In genomic region chr5:146994973-146995372, GRCm38 (mm10) we compare ENCODE assay signal across 26 mouse cellular contexts.
"Had no signal": no experiment of that assay in that cellular context is flagged by ENCODE, and none has a peak within 500 bp of the region (broad histone marks: within the 10 kb centered on the region; RNA-seq: fewer than 3 reads in every experiment).

No protein-coding gene starts in this region.

- H3K4me2 ChIP-seq: kidney, embryonic 15.5 days; limb, embryonic 12.5 days; limb, embryonic 15.5 days; liver, embryonic 11.5 days; lung, embryonic 15.5 days; midbrain, embryonic 13.5 days had no signal

- H3K27me3 ChIP-seq: kidney, embryonic 15.5 days; limb, embryonic 12.5 days; limb, embryonic 15.5 days; lung, embryonic 15.5 days; midbrain, embryonic 13.5 days had no signal

- H3K36me3 ChIP-seq: kidney, embryonic 15.5 days; limb, embryonic 12.5 days; limb, embryonic 15.5 days; lung, embryonic 15.5 days; midbrain, embryonic 10.5 days; midbrain, embryonic 13.5 days had no signal

- H3K4me3 ChIP-seq: kidney, embryonic 15.5 days; left cerebral cortex, adult 2 months; limb, embryonic 12.5 days; limb, embryonic 15.5 days; lung, embryonic 15.5 days; megakaryocyte, embryonic 14.5 days; midbrain, embryonic 10.5 days; midbrain, embryonic 13.5 days; myocyte had no signal

- ATAC-seq: intestine, postnatal 0 days; liver, postnatal 0 days; midbrain, embryonic 13.5 days; midbrain, embryonic 16.5 days had no signal

- H3K4me1 ChIP-seq: kidney, embryonic 15.5 days; limb, embryonic 12.5 days; limb, embryonic 15.5 days; lung, embryonic 15.5 days; midbrain, embryonic 10.5 days; midbrain, embryonic 13.5 days had no signal

- H3K9me3 ChIP-seq: kidney, embryonic 15.5 days; limb, embryonic 15.5 days; lung, embryonic 15.5 days; midbrain, embryonic 13.5 days had no signal

- DNase-seq: kidney, adult 2 months; kidney, postnatal 10 days; kidney, postnatal 36 days; layer of hippocampus, postnatal 36 days; liver, postnatal 0 days; right cerebral cortex, adult 18-20 months; right cerebral cortex, postnatal 14 days; right cerebral cortex, postnatal 4 days; thymus, adult 2 months; thymus, postnatal 14 days; thymus, postnatal 4 days had no signal

- H3K27ac ChIP-seq: kidney, embryonic 15.5 days; left cerebral cortex, adult 2 months; limb, embryonic 12.5 days; limb, embryonic 15.5 days; liver, embryonic 14.5 days; lung, embryonic 15.5 days; macrophage; midbrain, embryonic 10.5 days; midbrain, embryonic 13.5 days; stomach, postnatal 0 days had no signal

- H3K9ac ChIP-seq: kidney, embryonic 15.5 days; limb, embryonic 12.5 days; limb, embryonic 15.5 days; liver, embryonic 14.5 days; liver, postnatal 0 days; lung, embryonic 15.5 days; midbrain, embryonic 13.5 days had no signal
